Mouse (Mus musculus): ENCODE data around the gene Coasy. TPM values are rescaled to one million over a fixed set of nuclear protein-coding genes. Genes with fewer than 3 reads are reported as not detected.

The Coasy gene
- polyA plus RNA-seq, 1 experiment, result 34.1 TPM

- Histone ChIP-seq H3K27me3 (ENCODE audit: control insufficient read depth, insufficient read depth, low read length) (no peaks in the 10 kb centered on the region), H3K4me1 (ENCODE audit: control insufficient read depth, insufficient read depth, low read length) (peaks cover 38% of the 10 kb centered on the region), H3K27ac (ENCODE audit: insufficient read depth, low read length) (peak overlapping the region; percentile 87), H3K4me3 (replicated peaks; ENCODE audit: insufficient read depth, low read depth, low read length) (no peak overlapping the region)
- DNase-seq, result peak; percentile 71 to 75
- 4% methylated on average over 12 of the region's 12 CpGs for WGBS
- no peak for TF ChIP-seq CTCF (IDR thresholded peaks at IDR 0.05; ENCODE audit: borderline replicate concordance, insufficient read depth, low read depth, low read length)
- TF ChIP-seq POLR2A (IDR thresholded peaks at IDR 0.05; ENCODE audit: borderline replicate concordance, insufficient read depth, low read length), result 0 out of 2 replicates have a peak, but pooled peaks have one; percentile 14
These were observed 18.6 kb upstream of the Coasy start for GRCm38 (mm10) chr11:101063676-101064327.

GRCm38 (mm10) chr11:101064462-101064861 is 17.9 kb upstream of the Coasy start:
- no peak overlapping the region for H3K4me3 ChIP-seq (replicated peaks; ENCODE audit: insufficient read depth, low read depth, low read length)
- H3K27me3 ChIP-seq (ENCODE audit: control insufficient read depth, insufficient read depth, low read length), result no peaks in the 10 kb centered on the region
- peaks cover 41% of the 10 kb centered on the region for H3K4me1 ChIP-seq (ENCODE audit: control insufficient read depth, insufficient read depth, low read length)
- WGBS, result 67% methylated on average over 4 of the region's 4 CpGs
- DNase-seq, result no peak
- TF ChIP-seq POLR2A (IDR thresholded peaks at IDR 0.05; ENCODE audit: borderline replicate concordance, insufficient read depth, low read length) (no peak), CTCF (IDR thresholded peaks at IDR 0.05; ENCODE audit: borderline replicate concordance, insufficient read depth, low read depth, low read length) (no peak)
- H3K27ac ChIP-seq (ENCODE audit: insufficient read depth, low read length), result peak overlapping the region; percentile 87

- no peak for DNase-seq
- Histone ChIP-seq H3K4me3 (replicated peaks; ENCODE audit: insufficient read depth, low read depth, low read length) (no peak overlapping the region), H3K27me3 (ENCODE audit: control insufficient read depth, insufficient read depth, low read length) (no peaks in the 10 kb centered on the region), H3K4me1 (ENCODE audit: control insufficient read depth, insufficient read depth, low read length) (peaks cover 37% of the 10 kb centered on the region), H3K27ac (ENCODE audit: insufficient read depth, low read length) (no peak overlapping the region)
- TF ChIP-seq POLR2A (IDR thresholded peaks at IDR 0.05; ENCODE audit: borderline replicate concordance, insufficient read depth, low read length) (no peak), CTCF (IDR thresholded peaks at IDR 0.05; ENCODE audit: borderline replicate concordance, insufficient read depth, low read depth, low read length) (no peak)
- 93% methylated on average over 9 of the region's 9 CpGs for WGBS
These were observed 17.4 kb upstream of the Coasy start for GRCm38 (mm10) chr11:101065002-101065401.

GRCm38 (mm10) chr11:101066549-101067412 is 15.6 kb upstream of the Coasy start:
- Histone ChIP-seq H3K27ac (ENCODE audit: insufficient read depth, low read length) (0 out of 2 replicates have a peak overlapping the region, but pooled peaks have one; percentile 9), H3K27me3 (ENCODE audit: control insufficient read depth, insufficient read depth, low read length) (no peaks in the 10 kb centered on the region), H3K4me1 (ENCODE audit: control insufficient read depth, insufficient read depth, low read length) (peaks cover 36% of the 10 kb centered on the region), H3K4me3 (replicated peaks; ENCODE audit: insufficient read depth, low read depth, low read length) (peak overlapping the region; percentile 31)
- TF ChIP-seq POLR2A (IDR thresholded peaks at IDR 0.05; ENCODE audit: borderline replicate concordance, insufficient read depth, low read length) (no peak), CTCF (IDR thresholded peaks at IDR 0.05; ENCODE audit: borderline replicate concordance, insufficient read depth, low read depth, low read length) (peak; percentile 90)
- WGBS, result 18% methylated on average over 18 of the region's 18 CpGs
- DNase-seq, result peak; percentile 85 to 90

- peak; percentile 97 to 98 for DNase-seq
- H3K4me3 ChIP-seq (replicated peaks; ENCODE audit: insufficient read depth, low read depth, low read length), result peak within 1 kb of the TSS; percentile 72
- peak within 1 kb of the TSS; percentile 91 for H3K27ac ChIP-seq (ENCODE audit: insufficient read depth, low read length)
- 3% methylated on average over 35 of the region's 35 CpGs for WGBS
- no peaks in the 10 kb centered on the region for H3K27me3 ChIP-seq (ENCODE audit: control insufficient read depth, insufficient read depth, low read length)
- peaks cover 11% of the 10 kb centered on the region for H3K4me1 ChIP-seq (ENCODE audit: control insufficient read depth, insufficient read depth, low read length)
- TF ChIP-seq CTCF (IDR thresholded peaks at IDR 0.05; ENCODE audit: borderline replicate concordance, insufficient read depth, low read depth, low read length), result no peak
- peak; percentile 91 for TF ChIP-seq POLR2A (IDR thresholded peaks at IDR 0.05; ENCODE audit: borderline replicate concordance, insufficient read depth, low read length)
These were observed 12.8 kb upstream of the Coasy start, which contains the start of gene Naglu for GRCm38 (mm10) chr11:101069391-101070188. TSS of gene Naglu (plus strand) at chr11:101070012.

GRCm38 (mm10) chr11:101070189-101070527 is 12.2 kb upstream of the Coasy start:
- no peak for TF ChIP-seq CTCF (IDR thresholded peaks at IDR 0.05; ENCODE audit: borderline replicate concordance, insufficient read depth, low read depth, low read length)
- no peak for TF ChIP-seq POLR2A (IDR thresholded peaks at IDR 0.05; ENCODE audit: borderline replicate concordance, insufficient read depth, low read length)
- Histone ChIP-seq H3K27me3 (ENCODE audit: control insufficient read depth, insufficient read depth, low read length) (no peaks in the 10 kb centered on the region), H3K4me3 (replicated peaks; ENCODE audit: insufficient read depth, low read depth, low read length) (peak overlapping the region; percentile 72), H3K27ac (ENCODE audit: insufficient read depth, low read length) (peak overlapping the region; percentile 91), H3K4me1 (ENCODE audit: control insufficient read depth, insufficient read depth, low read length) (peaks cover 11% of the 10 kb centered on the region)
- WGBS, result under 1% methylated on average over 36 of the region's 36 CpGs
- no peak for DNase-seq

- WGBS, result 7% methylated on average over 6 of the region's 6 CpGs
- no peak for DNase-seq
These were observed 11.4 kb upstream of the Coasy start for GRCm38 (mm10) chr11:101070987-101071386.

More at GRCm38 (mm10) chr11:101070987-101071386, 11.4 kb upstream of the Coasy start:
- Histone ChIP-seq H3K4me3 (replicated peaks; ENCODE audit: insufficient read depth, low read depth, low read length) (peak overlapping the region; percentile 72), H3K27me3 (ENCODE audit: control insufficient read depth, insufficient read depth, low read length) (no peaks in the 10 kb centered on the region), H3K4me1 (ENCODE audit: control insufficient read depth, insufficient read depth, low read length) (peaks cover 11% of the 10 kb centered on the region), H3K27ac (ENCODE audit: insufficient read depth, low read length) (no peak overlapping the region)
- TF ChIP-seq CTCF (IDR thresholded peaks at IDR 0.05; ENCODE audit: borderline replicate concordance, insufficient read depth, low read depth, low read length), result no peak
- no peak for TF ChIP-seq POLR2A (IDR thresholded peaks at IDR 0.05; ENCODE audit: borderline replicate concordance, insufficient read depth, low read length)

All from cerebellum, adult 2 months (tissue).